Mouse (Mus musculus): ENCODE results near the gene Hmgb1.
A peak's percentile ranks its signal among the peaks of the same experiment; 100 is the strongest.

The Hmgb1 gene

GRCm38 (mm10) chr5:149185806-149186205, 1.5 kb upstream of the Hmgb1 start:
- no peak for DNase-seq (ENCODE audit: low spot score)

- DNase-seq (ENCODE audit: low spot score): peak; percentile 71
These were observed 526 bp upstream of the Hmgb1 start for GRCm38 (mm10) chr5:149184844-149185186.

- DNase-seq (ENCODE audit: low spot score): no peak
These were observed 577 bp downstream of the Hmgb1 start for GRCm38 (mm10) chr5:149183721-149184103.

GRCm38 (mm10) chr5:149183122-149183521, 1.2 kb downstream of the Hmgb1 start:
- no peak for DNase-seq (ENCODE audit: low spot score)

GRCm38 (mm10) chr5:149182186-149182870, 2.0 kb downstream of the Hmgb1 start:
- DNase-seq (ENCODE audit: low spot score): no peak

- DNase-seq (ENCODE audit: low spot score): no peak
These were observed 4.5 kb downstream of the Hmgb1 start for GRCm38 (mm10) chr5:149179826-149180225.

- no peak for DNase-seq (ENCODE audit: low spot score)
These were observed 6.2 kb downstream of the Hmgb1 start for GRCm38 (mm10) chr5:149178095-149178494.

GRCm38 (mm10) chr5:149175736-149176135, 8.6 kb downstream of the Hmgb1 start:
- no peak for DNase-seq (ENCODE audit: low spot score)

GRCm38 (mm10) chr5:149174527-149174926, 9.8 kb downstream of the Hmgb1 start:
- DNase-seq (ENCODE audit: low spot score): no peak

- DNase-seq (ENCODE audit: low spot score): no peak
These were observed 12.0 kb downstream of the Hmgb1 start for GRCm38 (mm10) chr5:149172246-149172645.

GRCm38 (mm10) chr5:149170841-149171588, 13.3 kb downstream of the Hmgb1 start:
- DNase-seq (ENCODE audit: low spot score): no peak

GRCm38 (mm10) chr5:149168816-149169215, 15.5 kb downstream of the Hmgb1 start:
- DNase-seq (ENCODE audit: low spot score): no peak

- DNase-seq (ENCODE audit: low spot score): no peak
These were observed 16.2 kb downstream of the Hmgb1 start for GRCm38 (mm10) chr5:149168051-149168450.

- no peak for DNase-seq (ENCODE audit: low spot score)
These were observed 18.3 kb downstream of the Hmgb1 start for GRCm38 (mm10) chr5:149166011-149166410.

GRCm38 (mm10) chr5:149164881-149165280, 19.4 kb downstream of the Hmgb1 start:
- no peak for DNase-seq (ENCODE audit: low spot score)

GRCm38 (mm10) chr5:149162890-149163289, 21.4 kb downstream of the Hmgb1 start:
- DNase-seq (ENCODE audit: low spot score): no peak

- no peak for DNase-seq (ENCODE audit: low spot score)
These were observed 23.8 kb downstream of the Hmgb1 start for GRCm38 (mm10) chr5:149160469-149160868.

- no peak for DNase-seq (ENCODE audit: low spot score)
These were observed 25.3 kb downstream of the Hmgb1 start for GRCm38 (mm10) chr5:149159021-149159420.

- no peak for DNase-seq (ENCODE audit: low spot score)
These were observed 27.3 kb downstream of the Hmgb1 start for GRCm38 (mm10) chr5:149156886-149157563.

- no peak for DNase-seq (ENCODE audit: low spot score)
These were observed 31.5 kb downstream of the Hmgb1 start for GRCm38 (mm10) chr5:149152774-149153155.

GRCm38 (mm10) chr5:149152063-149152773, 32.1 kb downstream of the Hmgb1 start:
- no peak for DNase-seq (ENCODE audit: low spot score)

- DNase-seq (ENCODE audit: low spot score): no peak
These were observed 33.4 kb downstream of the Hmgb1 start for GRCm38 (mm10) chr5:149150882-149151281.
